In the genomic region with DNA sequence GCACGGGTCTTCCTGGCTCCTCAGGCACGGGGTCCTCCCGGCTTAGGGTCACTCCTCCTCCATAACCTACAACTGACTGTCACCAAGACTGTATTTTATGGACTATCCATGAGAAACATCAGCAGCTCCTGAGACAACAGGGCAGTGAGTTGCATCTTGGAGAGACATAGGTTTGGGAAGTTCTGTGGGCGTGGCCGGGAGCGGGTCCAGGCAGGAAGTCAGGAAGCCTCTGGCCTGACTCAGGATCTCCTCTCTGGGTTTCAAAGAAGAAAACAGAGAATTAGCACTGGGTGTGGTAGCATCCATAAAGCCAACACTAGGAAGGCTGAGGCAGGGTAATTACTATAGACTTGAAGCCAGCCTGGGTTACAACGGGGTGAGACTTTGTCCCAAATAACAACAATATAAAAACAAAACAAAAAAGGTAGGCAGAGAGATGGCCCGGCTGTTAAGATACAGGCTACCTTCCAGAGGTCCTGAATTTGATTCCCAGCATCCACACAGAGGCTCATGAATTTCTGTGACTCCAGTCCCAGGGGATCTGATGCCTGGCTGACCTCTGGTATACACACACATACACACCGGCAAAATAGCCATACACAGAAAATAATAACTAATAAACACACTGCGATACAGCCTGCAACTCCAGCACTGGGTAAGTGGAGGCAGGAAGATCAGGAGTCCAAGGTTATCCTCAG, we compare ENCODE assay signal across 8 mouse cellular contexts. TPM values are rescaled to one million over a fixed set of nuclear protein-coding genes. Genes with fewer than 3 reads are reported as not detected.
DNase-seq lines count a peak whose midpoint lies in the region; ATAC-seq lines count a peak whose summit lies in the region.

No protein-coding gene starts in this region.

- no peak overlapping the region for H3K4me3 ChIP-seq in hindbrain, embryonic 10.5 days
- no peak overlapping the region for H3K4me3 ChIP-seq in hindbrain, embryonic 12.5 days
- no peak overlapping the region for H3K4me3 ChIP-seq in kidney, embryonic 14.5 days (ENCODE audit: low read length)

- no peak for DNase-seq in hindbrain, embryonic 10.5 days (ENCODE audit: low spot score)
- DNase-seq in gastrocnemius, postnatal 25 days: peak; percentile 46
- peak; percentile 65 for DNase-seq in lung, postnatal 36 days
- DNase-seq in layer of hippocampus, adult 8-10 months (ENCODE audit: low spot score in 2 of 2): no peak
- DNase-seq in frontal cortex, postnatal 14 days (ENCODE audit: low spot score in 2 of 2): no peak
- DNase-seq in embryo, embryonic 10 days (ENCODE audit: low spot score): no peak

- H3K4me2 ChIP-seq in hindbrain, embryonic 12.5 days (replicated peaks): no peak overlapping the region
- H3K4me2 ChIP-seq in kidney, embryonic 14.5 days (replicated peaks; ENCODE audit: low read depth, low read length): no peak overlapping the region; the same call in 1 of the 2 replicates

- H3K4me1 ChIP-seq in hindbrain, embryonic 10.5 days (replicated peaks): peaks cover 32% of the 10 kb centered on the region
- peaks cover 13% of the 10 kb centered on the region for H3K4me1 ChIP-seq in hindbrain, embryonic 12.5 days
- H3K4me1 ChIP-seq in kidney, embryonic 14.5 days (ENCODE audit: control insufficient read depth, insufficient read depth, low read length): peaks cover 11% of the 10 kb centered on the region

- WGBS in hindbrain, embryonic 10.5 days: 58% methylated on average over 10 of the region's 10 CpGs
- WGBS in hindbrain, embryonic 12.5 days: 58% methylated on average over 10 of the region's 10 CpGs
- WGBS in kidney, embryonic 14.5 days: 37% methylated on average over 10 of the region's 10 CpGs

- H3K9me3 ChIP-seq in hindbrain, embryonic 10.5 days: no peaks in the 10 kb centered on the region
- no peaks in the 10 kb centered on the region for H3K9me3 ChIP-seq in hindbrain, embryonic 12.5 days (replicated peaks)
- H3K9me3 ChIP-seq in kidney, embryonic 14.5 days (ENCODE audit: control insufficient read depth, low read length): no peaks in the 10 kb centered on the region

- no peaks in the 10 kb centered on the region for H3K27me3 ChIP-seq in hindbrain, embryonic 10.5 days (ENCODE audit: insufficient read depth, poor library complexity, severe bottlenecking)
- no peaks in the 10 kb centered on the region for H3K27me3 ChIP-seq in hindbrain, embryonic 12.5 days
- H3K27me3 ChIP-seq in kidney, embryonic 14.5 days (ENCODE audit: control insufficient read depth, insufficient read depth, low read length): no peaks in the 10 kb centered on the region

- no peak for ATAC-seq in hindbrain, embryonic 12.5 days (ENCODE audit: low FRiP score)
- ATAC-seq in kidney, embryonic 14.5 days (ENCODE audit: low FRiP score, low TSS enrichment): 0 out of 2 replicates have a peak, but pooled peaks have one; percentile 2

- H3K9ac ChIP-seq in hindbrain, embryonic 12.5 days: no peak overlapping the region
- no peak overlapping the region for H3K9ac ChIP-seq in kidney, embryonic 14.5 days (ENCODE audit: low read depth, low read length)

- H3K36me3 ChIP-seq in hindbrain, embryonic 10.5 days: no peaks in the 10 kb centered on the region
- no peaks in the 10 kb centered on the region for H3K36me3 ChIP-seq in hindbrain, embryonic 12.5 days
- H3K36me3 ChIP-seq in kidney, embryonic 14.5 days (ENCODE audit: control insufficient read depth, insufficient read depth, low read length): no peaks in the 10 kb centered on the region

- peak overlapping the region; percentile 88 for H3K27ac ChIP-seq in hindbrain, embryonic 10.5 days
- no peak overlapping the region for H3K27ac ChIP-seq in hindbrain, embryonic 12.5 days
- H3K27ac ChIP-seq in kidney, embryonic 14.5 days (ENCODE audit: low read depth, low read length): no peak overlapping the region

RNA-seq across cellular contexts. Expression of gene Coro1c, which starts 21.5 kb away (rescaled TPM):
- 248 and 258 TPM in 2 replicates for polyA plus RNA-seq in hindbrain, embryonic 10.5 days (2016; fragmentation: Nextera tagmentation; extraction: Ambion mirVana)
- polyA plus RNA-seq in hindbrain, embryonic 12.5 days (2016; fragmentation: Nextera tagmentation; extraction: Ambion mirVana): 226 and 233 TPM in 2 replicates
- 10 to 100 TPM; 11.9 to 17.1 TPM for total RNA-seq in gastrocnemius, postnatal 25 days (2021)
- polyA plus RNA-seq in kidney, embryonic 14.5 days (2014; fragmentation: Nextera tagmentation; extraction: Ambion mirVana): 42.1 and 108 TPM in 2 replicates
- total RNA-seq in layer of hippocampus, adult 8-10 months (2022): 100 to 1,000 TPM in 1 of 4 experiments, 10 to 100 TPM in 3; 89.3 to 106 (median 94.0) TPM

Comparison
In these comparisons a context has a peak if more than half of its experiments do, and no peak if none do; other contexts are left out.
1. DNase-seq: peak in gastrocnemius, postnatal 25 days (single experiment) and lung, postnatal 36 days (single experiment); none in hindbrain, embryonic 10.5 days (single experiment), layer of hippocampus, adult 8-10 months (0 of 2), frontal cortex, postnatal 14 days (0 of 2) and embryo, embryonic 10 days (single experiment).